ENCODE assay signal across 24 mouse cellular contexts in genomic region chr6:56919330-56920044, GRCm38 (mm10). TPM values are rescaled to one million over a fixed set of nuclear protein-coding genes. Genes with fewer than 3 reads are reported as not detected.
A peak's percentile ranks its signal among the peaks of the same experiment; 100 is the strongest.
DNase-seq lines count a peak whose midpoint lies in the region; ATAC-seq and TF ChIP-seq lines count a peak whose summit lies in the region.
"Had no signal": no experiment of that assay in that cellular context is flagged by ENCODE, and none has a peak within 500 bp of the region (broad histone marks: within the 10 kb centered on the region; RNA-seq: fewer than 3 reads in every experiment).

No protein-coding gene starts in this region.

- no peaks in the 10 kb centered on the region for H3K36me3 ChIP-seq in kidney, embryonic 15.5 days
- H3K36me3 ChIP-seq in kidney, embryonic 14.5 days (ENCODE audit: control insufficient read depth, insufficient read depth, low read length): no peaks in the 10 kb centered on the region
- peaks cover 7% of the 10 kb centered on the region; the same call in 1 of the 2 replicates for H3K36me3 ChIP-seq in liver, postnatal 0 days (replicated peaks; ENCODE audit: insufficient read depth, low read length)
- H3K36me3 ChIP-seq: hindbrain, embryonic 12.5 days; limb, embryonic 12.5 days had no signal

- no peak overlapping the region for H3K9ac ChIP-seq in kidney, embryonic 15.5 days
- H3K9ac ChIP-seq in kidney, embryonic 14.5 days (ENCODE audit: low read depth, low read length): no peak overlapping the region
- H3K9ac ChIP-seq in liver, postnatal 0 days (replicated peaks): peak overlapping the region; percentile 83
- H3K9ac ChIP-seq: hindbrain, embryonic 12.5 days; limb, embryonic 12.5 days had no signal

- peak; percentile 50; the same call in 1 of the 2 replicates for TF ChIP-seq EP300 in liver, postnatal 0 days (IDR thresholded peaks at IDR 0.05; ENCODE audit: low read depth)

- H3K4me1 ChIP-seq in kidney, embryonic 15.5 days: peaks cover 34% of the 10 kb centered on the region
- peaks cover 20% of the 10 kb centered on the region for H3K4me1 ChIP-seq in kidney, embryonic 14.5 days (ENCODE audit: control insufficient read depth, insufficient read depth, low read length)
- H3K4me1 ChIP-seq in bone marrow, adult 2 months (ENCODE audit: control insufficient read depth, insufficient read depth, low read length): peaks cover 8% of the 10 kb centered on the region
- peaks cover 54% of the 10 kb centered on the region for H3K4me1 ChIP-seq in liver, postnatal 0 days (ENCODE audit: insufficient read depth)

- H3K27ac ChIP-seq in gastrocnemius, adult 2 months: peak overlapping the region; percentile 58
- peak overlapping the region; percentile 33; the same call in 1 of the 2 replicates for H3K27ac ChIP-seq in kidney, embryonic 15.5 days
- H3K27ac ChIP-seq in kidney, embryonic 14.5 days (ENCODE audit: low read depth, low read length): no peak overlapping the region
- H3K27ac ChIP-seq in bone marrow, adult 2 months (ENCODE audit: control insufficient read depth, insufficient read depth, low read depth, low read length, poor library complexity): peak overlapping the region; percentile 52; the same call in 1 of the 2 replicates
- H3K27ac ChIP-seq in liver, postnatal 0 days (ENCODE audit: low read depth): peak overlapping the region; percentile 93
- H3K27ac ChIP-seq: hindbrain, embryonic 12.5 days; limb, embryonic 12.5 days had no signal

- H3K4me3 ChIP-seq in gastrocnemius, adult 2 months: no peak overlapping the region
- H3K4me3 ChIP-seq in kidney, embryonic 15.5 days (replicated peaks): no peak overlapping the region
- H3K4me3 ChIP-seq in kidney, embryonic 14.5 days (ENCODE audit: low read length): no peak overlapping the region
- peak overlapping the region; percentile 35 for H3K4me3 ChIP-seq in bone marrow, adult 2 months (replicated peaks; ENCODE audit: control insufficient read depth, low read depth, low read length)
- peak overlapping the region; percentile 88 for H3K4me3 ChIP-seq in liver, postnatal 0 days (ENCODE audit: low read depth, low read length)
- H3K4me3 ChIP-seq: hindbrain, embryonic 12.5 days; limb, embryonic 12.5 days had no signal

- ATAC-seq in kidney, embryonic 15.5 days (replicated peaks; ENCODE audit: low FRiP score): no peak
- no peak for ATAC-seq in kidney, embryonic 14.5 days (ENCODE audit: low FRiP score, low TSS enrichment)
- no peak for ATAC-seq in liver, postnatal 0 days
- ATAC-seq: intestine, postnatal 0 days; lung, postnatal 0 days had no signal

- WGBS in kidney, embryonic 15.5 days: 83% methylated on average over 7 of the region's 7 CpGs
- 82% methylated on average over 7 of the region's 7 CpGs for WGBS in kidney, embryonic 14.5 days
- 24% methylated on average over 7 of the region's 7 CpGs for WGBS in bone marrow, adult 2 months
- WGBS in liver, postnatal 0 days (ENCODE audit: insufficient replicate concordance): 47% methylated on average over 7 of the region's 7 CpGs

- no peak overlapping the region for H3K4me2 ChIP-seq in kidney, embryonic 15.5 days
- no peak overlapping the region for H3K4me2 ChIP-seq in kidney, embryonic 14.5 days (replicated peaks; ENCODE audit: low read depth, low read length)
- H3K4me2 ChIP-seq in liver, postnatal 0 days (ENCODE audit: low read depth, low read length): peak overlapping the region; percentile 71
- H3K4me2 ChIP-seq: hindbrain, embryonic 12.5 days; limb, embryonic 12.5 days had no signal

- DNase-seq in gastrocnemius, adult 2 months: no peak
- DNase-seq in gastrocnemius, adult 8-10 months (ENCODE audit: low spot score in 2 of 2): no peak
- no peak for DNase-seq in liver, postnatal 0 days
- no peak for DNase-seq in gastrocnemius, postnatal 25 days
- DNase-seq in gastrocnemius, adult 18-20 months (ENCODE audit: low spot score): no peak
- DNase-seq: cerebellum, adult 11-12 months; cerebellum, postnatal 36 days; retina, postnatal 1 day; spleen, adult 18-20 months; thymus, postnatal 36 days had no signal

- no peak for TF ChIP-seq CTCF in gastrocnemius, adult 2 months (IDR thresholded peaks at IDR 0.05)
- no peak for TF ChIP-seq CTCF in bone marrow, adult 2 months (IDR thresholded peaks at IDR 0.05; ENCODE audit: control insufficient read depth, insufficient read depth, low read length)
- TF ChIP-seq CTCF in liver, postnatal 0 days (IDR thresholded peaks at IDR 0.05; ENCODE audit: low read depth): no peak

- no peaks in the 10 kb centered on the region for H3K9me3 ChIP-seq in kidney, embryonic 15.5 days (replicated peaks)
- H3K9me3 ChIP-seq in kidney, embryonic 14.5 days (ENCODE audit: control insufficient read depth, low read length): no peaks in the 10 kb centered on the region
- no peaks in the 10 kb centered on the region for H3K9me3 ChIP-seq in liver, postnatal 0 days (ENCODE audit: low read length)
- H3K9me3 ChIP-seq: hindbrain, embryonic 12.5 days had no signal

- TF ChIP-seq POLR2A in bone marrow, adult 2 months (IDR thresholded peaks at IDR 0.05; ENCODE audit: borderline replicate concordance, control insufficient read depth, low read depth, low read length): no peak

- intact Hi-C loops in gastrocnemius, adult 2 months (cut with DNase I): loop anchor here (5.0 to 10.0 kb wide), 2 partner anchors 207 to 785 kb away; partner anchors contain the start of genes Avl9 and Lancl2

- H3K27me3 ChIP-seq in kidney, embryonic 15.5 days: no peaks in the 10 kb centered on the region
- H3K27me3 ChIP-seq in kidney, embryonic 14.5 days (ENCODE audit: control insufficient read depth, insufficient read depth, low read length): no peaks in the 10 kb centered on the region
- H3K27me3 ChIP-seq in liver, postnatal 0 days (ENCODE audit: insufficient read depth, low read length): no peaks in the 10 kb centered on the region
- H3K27me3 ChIP-seq: hindbrain, embryonic 12.5 days; limb, embryonic 12.5 days had no signal

RNA-seq across cellular contexts. Expression of gene Nt5c3, which starts 4.2 kb away (rescaled TPM):
- total RNA-seq in gastrocnemius, adult 2 months (2021): 10 to 100 TPM; 45.0 to 52.5 TPM
- total RNA-seq in gastrocnemius, adult 8-10 months (2022): 10 to 100 TPM; 42.6 to 57.6 (median 54.1) TPM
- polyA plus RNA-seq in kidney, embryonic 15.5 days (2015; fragmentation: Nextera tagmentation; extraction: Ambion mirVana): 61.5 and 64.9 TPM in 2 replicates
- polyA plus RNA-seq in kidney, embryonic 14.5 days (2014; fragmentation: Nextera tagmentation; extraction: Ambion mirVana): 59.3 and 61.7 TPM in 2 replicates
- polyA plus RNA-seq in bone marrow, adult 2 months (2011; ENCODE audit: insufficient read depth, insufficient read length, low replicate concordance, missing spikeins): 188 and 205 TPM in 2 replicates
- 113 and 127 TPM in 2 replicates for polyA plus RNA-seq in liver, postnatal 0 days (2015; fragmentation: Nextera tagmentation; extraction: Ambion mirVana)
- total RNA-seq in gastrocnemius, postnatal 25 days (2021): 10 to 100 TPM; 48.6 to 69.3 TPM
- 10 to 100 TPM; 41.4 to 49.5 TPM for total RNA-seq in gastrocnemius, adult 18-20 months (2021)

RNA-seq across cellular contexts. Expression of gene Vmn1r4, which starts 4.3 kb away (rescaled TPM):
- total RNA-seq in gastrocnemius, adult 2 months (2021): not detected
- under 1 TPM in 1 of 4 experiments, not detected in 3; 0.19 TPM for total RNA-seq in gastrocnemius, adult 8-10 months (2022)
- 0.28 and 0.39 TPM in 2 replicates for polyA plus RNA-seq in kidney, embryonic 15.5 days (2015; fragmentation: Nextera tagmentation; extraction: Ambion mirVana)
- polyA plus RNA-seq in kidney, embryonic 14.5 days (2014; fragmentation: Nextera tagmentation; extraction: Ambion mirVana): 0.19 and 0.24 TPM in 2 replicates
- polyA plus RNA-seq in bone marrow, adult 2 months (2011; ENCODE audit: insufficient read depth, insufficient read length, low replicate concordance, missing spikeins): 0.63 TPM in 1 of 2 replicates, not detected in the other
- 0.25 and 0.26 TPM in 2 replicates for polyA plus RNA-seq in liver, postnatal 0 days (2015; fragmentation: Nextera tagmentation; extraction: Ambion mirVana)
- under 1 TPM in 1 of 2 experiments, not detected in 1; 0.21 TPM for total RNA-seq in gastrocnemius, postnatal 25 days (2021)
- total RNA-seq in gastrocnemius, adult 18-20 months (2021): under 1 TPM; 0.09 to 0.14 TPM

RNA-seq across cellular contexts. Expression of gene Vmn1r5, which starts 50.6 kb away (rescaled TPM):
- not detected for total RNA-seq in gastrocnemius, adult 2 months (2021)
- not detected for total RNA-seq in gastrocnemius, adult 8-10 months (2022)
- not detected in 2 replicates for polyA plus RNA-seq in kidney, embryonic 15.5 days (2015; fragmentation: Nextera tagmentation; extraction: Ambion mirVana)
- not detected in 2 replicates for polyA plus RNA-seq in kidney, embryonic 14.5 days (2014; fragmentation: Nextera tagmentation; extraction: Ambion mirVana)
- not detected in 2 replicates for polyA plus RNA-seq in bone marrow, adult 2 months (2011; ENCODE audit: insufficient read depth, insufficient read length, low replicate concordance, missing spikeins)
- polyA plus RNA-seq in liver, postnatal 0 days (2015; fragmentation: Nextera tagmentation; extraction: Ambion mirVana): not detected in 2 replicates
- not detected for total RNA-seq in gastrocnemius, postnatal 25 days (2021)
- not detected for total RNA-seq in gastrocnemius, adult 18-20 months (2021)
- total RNA-seq: layer of hippocampus, adult 18-20 months; left cerebral cortex, adult 18-20 months had no signal
- polyA plus RNA-seq: brain, embryonic 14.5 days; frontal cortex, adult 2 months; gonadal fat pad, adult 2 months; hindbrain, embryonic 12.5 days; intestine, postnatal 0 days; limb, embryonic 12.5 days; lung, postnatal 0 days; neural tube, embryonic 14.5 days; stomach, embryonic 16.5 days had no signal

Comparison
In these comparisons a context has a peak if more than half of its experiments do, and no peak if none do; other contexts are left out.
1. H3K4me3 ChIP-seq: peak in bone marrow, adult 2 months (single experiment) and liver, postnatal 0 days (single experiment); none in gastrocnemius, adult 2 months (single experiment), kidney, embryonic 15.5 days (single experiment) and kidney, embryonic 14.5 days (single experiment).